In the genomic region with DNA sequence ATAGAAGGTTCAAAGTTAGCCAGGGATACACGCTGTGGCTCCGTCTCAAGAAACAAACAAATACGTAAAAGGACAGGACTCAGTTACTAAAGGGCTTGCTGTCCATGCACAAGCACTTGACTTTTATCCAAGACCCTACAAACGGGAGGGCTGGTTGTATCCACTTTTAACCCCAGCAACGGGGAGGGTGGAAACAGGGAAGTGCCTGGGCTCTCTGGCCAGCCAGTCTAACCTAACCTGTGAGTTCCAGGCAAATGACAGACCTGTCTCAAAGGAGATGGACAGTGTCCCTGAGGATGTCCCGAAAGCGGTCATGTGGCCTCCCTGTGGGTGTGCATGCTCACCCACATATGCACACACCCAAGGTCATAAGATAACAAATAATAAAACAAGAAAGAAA, we compare ENCODE assay signal across 32 mouse cellular contexts. TPM values are rescaled to one million over a fixed set of nuclear protein-coding genes. Genes with fewer than 3 reads are reported as not detected.
DNase-seq lines count a peak whose midpoint lies in the region; ATAC-seq and TF ChIP-seq lines count a peak whose summit lies in the region.
"Had no signal": no experiment of that assay in that cellular context is flagged by ENCODE, and none has a peak within 500 bp of the region (broad histone marks: within the 10 kb centered on the region; RNA-seq: fewer than 3 reads in every experiment).

No protein-coding gene starts in this region.

- WGBS in liver, embryonic 15.5 days (ENCODE audit: insufficient replicate concordance), result 62% methylated on average over 7 of the region's 7 CpGs
- 77% methylated on average over 7 of the region's 7 CpGs for WGBS in kidney, adult 2 months
- WGBS in midbrain, embryonic 15.5 days, result 78% methylated on average over 7 of the region's 7 CpGs

- no peak for ATAC-seq in liver, embryonic 15.5 days (ENCODE audit: insufficient read depth)
- no peak for ATAC-seq in midbrain, embryonic 15.5 days (replicated peaks)
- ATAC-seq: forebrain, embryonic 15.5 days; hindbrain, embryonic 16.5 days; intestine, embryonic 15.5 days had no signal

- H3K9ac ChIP-seq in liver, embryonic 15.5 days, result no peak overlapping the region
- H3K9ac ChIP-seq in midbrain, embryonic 15.5 days, result no peak overlapping the region
- H3K9ac ChIP-seq: embryonic facial prominence, embryonic 13.5 days; forebrain, embryonic 15.5 days; heart, embryonic 13.5 days; intestine, embryonic 15.5 days; limb, embryonic 15.5 days; midbrain, embryonic 12.5 days; neural tube, embryonic 15.5 days had no signal

- no peaks in the 10 kb centered on the region for H3K9me3 ChIP-seq in liver, embryonic 15.5 days (replicated peaks)
- no peaks in the 10 kb centered on the region for H3K9me3 ChIP-seq in midbrain, embryonic 15.5 days
- H3K9me3 ChIP-seq: embryonic facial prominence, embryonic 13.5 days; forebrain, embryonic 10.5 days; forebrain, embryonic 15.5 days; heart, embryonic 13.5 days; hindbrain, embryonic 10.5 days; intestine, embryonic 15.5 days; limb, embryonic 10.5 days; limb, embryonic 15.5 days; midbrain, embryonic 12.5 days; neural tube, embryonic 15.5 days had no signal

- no peak for TF ChIP-seq CTCF in kidney, adult 2 months (conservative IDR thresholded peaks at IDR 0.05; ENCODE audit: insufficient read depth, insufficient read length, low read depth, low read length)

- no peak for TF ChIP-seq POLR2A in kidney, adult 2 months (IDR thresholded peaks at IDR 0.05; ENCODE audit: low read depth, low read length)

- no peaks in the 10 kb centered on the region for H3K36me3 ChIP-seq in liver, embryonic 15.5 days (replicated peaks)
- no peaks in the 10 kb centered on the region for H3K36me3 ChIP-seq in kidney, adult 2 months (ENCODE audit: control insufficient read depth, insufficient read depth, low read length)
- H3K36me3 ChIP-seq in midbrain, embryonic 15.5 days (replicated peaks), result no peaks in the 10 kb centered on the region
- H3K36me3 ChIP-seq: embryonic facial prominence, embryonic 13.5 days; forebrain, embryonic 10.5 days; forebrain, embryonic 15.5 days; heart, embryonic 13.5 days; hindbrain, embryonic 10.5 days; intestine, embryonic 15.5 days; limb, embryonic 10.5 days; limb, embryonic 15.5 days; midbrain, embryonic 12.5 days; neural tube, embryonic 15.5 days had no signal

- H3K4me2 ChIP-seq in liver, embryonic 15.5 days, result no peak overlapping the region
- H3K4me2 ChIP-seq in midbrain, embryonic 15.5 days, result no peak overlapping the region
- H3K4me2 ChIP-seq: embryonic facial prominence, embryonic 13.5 days; forebrain, embryonic 15.5 days; heart, embryonic 13.5 days; intestine, embryonic 15.5 days; limb, embryonic 15.5 days; midbrain, embryonic 12.5 days; neural tube, embryonic 15.5 days had no signal

- H3K27me3 ChIP-seq in liver, embryonic 15.5 days, result no peaks in the 10 kb centered on the region
- H3K27me3 ChIP-seq in kidney, adult 2 months (replicated peaks; ENCODE audit: control insufficient read depth, insufficient read depth, low read length), result no peaks in the 10 kb centered on the region
- H3K27me3 ChIP-seq in midbrain, embryonic 15.5 days (replicated peaks), result no peaks in the 10 kb centered on the region
- H3K27me3 ChIP-seq: intestine, embryonic 15.5 days had no signal

- H3K27ac ChIP-seq in liver, embryonic 15.5 days (replicated peaks), result peak overlapping the region; percentile 85; the same call in 1 of the 2 replicates
- no peak overlapping the region for H3K27ac ChIP-seq in kidney, adult 2 months (ENCODE audit: insufficient read depth, low read depth, low read length)
- no peak overlapping the region for H3K27ac ChIP-seq in midbrain, embryonic 15.5 days
- H3K27ac ChIP-seq: embryonic facial prominence, embryonic 13.5 days; forebrain, embryonic 10.5 days; forebrain, embryonic 15.5 days; heart, adult 2 months; heart, embryonic 13.5 days; hindbrain, embryonic 10.5 days; intestine, embryonic 15.5 days; limb, embryonic 10.5 days; limb, embryonic 15.5 days; midbrain, embryonic 12.5 days; neural tube, embryonic 15.5 days had no signal

- DNase-seq in liver (no peak), A20 (ENCODE audit: low read depth, low spot score) (peak; percentile 62)
- DNase-seq in CD4-positive helper T cell, adult 2 months (ENCODE audit: low read depth, low spot score), result peak; percentile 27
- DNase-seq in induced T-regulatory cell, adult 2 months (ENCODE audit: low read depth), result peak; percentile 55
- DNase-seq in urinary bladder, postnatal 10 days (ENCODE audit: low spot score), result no peak
- no peak for DNase-seq in kidney, adult 2 months
- DNase-seq: adrenal gland, postnatal 10 days; cerebellum, adult 18-20 months; cerebellum, postnatal 10 days; heart, adult 2 months; heart, postnatal 10 days; kidney, adult 8-10 months; kidney, postnatal 10 days; layer of hippocampus, postnatal 36 days; lung, adult 18-20 months; lung, postnatal 10 days; retina, postnatal 1 day; right cerebral cortex, postnatal 14 days; thymus, adult 2 months had no signal

- peaks cover 66% of the 10 kb centered on the region for H3K4me1 ChIP-seq in liver, embryonic 15.5 days (replicated peaks)
- no peaks in the 10 kb centered on the region for H3K4me1 ChIP-seq in kidney, adult 2 months (ENCODE audit: control insufficient read depth, insufficient read depth, low read length)
- H3K4me1 ChIP-seq in midbrain, embryonic 15.5 days, result 0 out of 2 replicates have a peak, but pooled peaks cover 2% of the 10 kb centered on the region
- H3K4me1 ChIP-seq: embryonic facial prominence, embryonic 13.5 days; forebrain, embryonic 10.5 days; forebrain, embryonic 15.5 days; hindbrain, embryonic 10.5 days; intestine, embryonic 15.5 days; limb, embryonic 10.5 days; limb, embryonic 15.5 days; midbrain, embryonic 12.5 days; neural tube, embryonic 15.5 days had no signal

- H3K4me3 ChIP-seq in liver, embryonic 15.5 days (replicated peaks), result no peak overlapping the region
- no peak overlapping the region for H3K4me3 ChIP-seq in kidney, adult 2 months (ENCODE audit: insufficient read depth, low read depth, low read length)
- no peak overlapping the region for H3K4me3 ChIP-seq in midbrain, embryonic 15.5 days
- H3K4me3 ChIP-seq: embryonic facial prominence, embryonic 13.5 days; forebrain, embryonic 10.5 days; forebrain, embryonic 15.5 days; heart, adult 2 months; heart, embryonic 13.5 days; hindbrain, embryonic 10.5 days; intestine, embryonic 15.5 days; limb, embryonic 10.5 days; limb, embryonic 15.5 days; midbrain, embryonic 12.5 days; neural tube, embryonic 15.5 days had no signal

RNA-seq across cellular contexts. Expression of a gene that starts 15.3 kb away (rescaled TPM):
- polyA plus RNA-seq in liver, embryonic 15.5 days (2015; fragmentation: Nextera tagmentation; extraction: Ambion mirVana), result 39.5 and 42.9 TPM in 2 replicates
- polyA plus RNA-seq in kidney, adult 2 months (2012; rRNA removed), result 16.7 and 24.5 TPM in 2 replicates
- polyA plus RNA-seq in midbrain, embryonic 15.5 days (2015; fragmentation: Nextera tagmentation; extraction: Ambion mirVana), result 52.6 and 55.0 TPM in 2 replicates

RNA-seq across cellular contexts. Expression of a gene that starts 25.3 kb away (rescaled TPM):
- 57.9 and 79.6 TPM in 2 replicates for polyA plus RNA-seq in liver, embryonic 15.5 days (2015; fragmentation: Nextera tagmentation; extraction: Ambion mirVana)
- 20.8 and 34.2 TPM in 2 replicates for polyA plus RNA-seq in kidney, adult 2 months (2012; rRNA removed)
- 10.5 and 12.1 TPM in 2 replicates for polyA plus RNA-seq in midbrain, embryonic 15.5 days (2015; fragmentation: Nextera tagmentation; extraction: Ambion mirVana)

RNA-seq across cellular contexts. Expression of a gene that starts 52.4 kb away (rescaled TPM):
- polyA plus RNA-seq in liver, embryonic 15.5 days (2015; fragmentation: Nextera tagmentation; extraction: Ambion mirVana), result 12.6 and 14.3 TPM in 2 replicates
- polyA plus RNA-seq in kidney, adult 2 months (2012; rRNA removed), result 22.9 and 25.4 TPM in 2 replicates
- 19.8 and 21.1 TPM in 2 replicates for polyA plus RNA-seq in midbrain, embryonic 15.5 days (2015; fragmentation: Nextera tagmentation; extraction: Ambion mirVana)

RNA-seq across cellular contexts. Expression of a gene that starts 52.7 kb away (rescaled TPM):
- 0.20 TPM in 1 of 2 replicates, not detected in the other for polyA plus RNA-seq in liver, embryonic 15.5 days (2015; fragmentation: Nextera tagmentation; extraction: Ambion mirVana)
- 0.14 and 0.16 TPM in 2 replicates for polyA plus RNA-seq in kidney, adult 2 months (2012; rRNA removed)
- 1.2 and 1.5 TPM in 2 replicates for polyA plus RNA-seq in midbrain, embryonic 15.5 days (2015; fragmentation: Nextera tagmentation; extraction: Ambion mirVana)

Comparison
In these comparisons a context has a peak if more than half of its experiments do, and no peak if none do; other contexts are left out.
1. DNase-seq: peak in A20 (single experiment), CD4-positive helper T cell, adult 2 months (single experiment) and induced T-regulatory cell, adult 2 months (single experiment); none in liver (single experiment), urinary bladder, postnatal 10 days (single experiment) and kidney, adult 2 months (single experiment).